Mouse (Mus musculus): ENCODE measurements around the gene Gm21988. TPM values are rescaled to one million over a fixed set of nuclear protein-coding genes. Genes with fewer than 3 reads are reported as not detected.

Gene Gm21988
- polyA plus RNA-seq, 1 experiment = 14.8 TPM

DNA sequence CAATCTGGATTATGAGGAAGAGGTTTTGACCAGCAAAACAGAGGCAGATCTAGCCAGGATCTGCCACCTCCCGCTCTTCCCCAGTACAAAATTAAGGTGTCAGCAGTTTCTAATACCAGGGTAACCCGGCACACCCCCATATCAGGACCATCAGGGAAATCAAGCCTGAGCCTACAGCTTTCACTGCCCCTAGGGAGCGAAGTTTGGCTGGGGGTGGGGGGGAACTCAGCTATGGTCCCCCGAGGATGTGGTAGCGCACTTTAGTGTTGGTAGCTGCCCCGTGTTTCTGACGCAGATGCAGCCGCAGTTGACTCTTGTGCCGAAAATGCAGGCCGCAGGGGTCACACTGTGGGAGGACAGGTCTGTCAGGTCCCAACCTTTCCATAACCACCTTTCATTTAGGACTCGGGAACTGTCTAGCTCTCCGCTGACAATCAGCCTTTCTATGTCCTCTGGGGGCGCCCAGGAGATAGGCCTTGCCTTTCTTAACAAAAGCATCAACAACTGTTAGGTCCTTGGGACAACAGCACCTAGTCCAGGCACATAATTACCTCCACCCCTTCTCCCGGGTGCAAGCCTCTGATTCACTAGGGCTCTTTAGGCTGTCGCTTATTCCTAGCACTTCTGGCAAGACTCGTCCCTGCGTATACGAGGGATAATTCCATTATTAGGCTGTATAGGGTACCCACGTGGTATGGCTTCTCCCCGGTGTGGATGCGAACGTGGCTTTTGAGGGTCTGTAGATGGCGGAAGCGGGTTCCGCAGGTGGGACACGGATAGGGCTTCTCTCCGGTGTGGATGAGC, 13.6 kb downstream of the Gm21988 start:
- no peak for DNase-seq (ENCODE audit: low read depth)
- TF ChIP-seq CTCF (IDR thresholded peaks at IDR 0.05; ENCODE audit: borderline replicate concordance, extremely low read depth, insufficient read depth, insufficient read length) = no peak
- TF ChIP-seq POLR2A (IDR thresholded peaks at IDR 0.05; ENCODE audit: borderline replicate concordance, extremely low read depth, insufficient read depth, insufficient read length, poor library complexity, severe bottlenecking) = no peak

DNA sequence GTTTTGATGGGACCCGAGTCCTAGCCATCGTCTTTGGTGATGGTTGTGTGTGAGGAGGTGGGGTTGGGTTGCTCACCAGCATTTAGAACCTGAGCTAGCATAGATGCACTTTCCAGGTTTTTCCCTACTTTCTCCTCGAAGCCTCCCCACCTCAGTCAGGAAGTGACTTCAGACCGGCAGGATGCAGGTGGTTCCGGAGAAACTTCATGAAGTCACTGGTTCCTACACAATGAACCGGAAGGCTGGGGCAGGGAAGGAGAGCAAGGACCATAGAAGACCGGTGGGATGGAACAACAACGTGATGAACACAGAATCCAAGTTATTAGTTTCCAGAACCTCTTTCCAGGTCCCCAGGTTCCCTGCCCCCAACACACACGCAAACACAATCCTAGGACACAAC, 15.9 kb downstream of the Gm21988 start:
- no peak for DNase-seq (ENCODE audit: low read depth)
- TF ChIP-seq POLR2A (IDR thresholded peaks at IDR 0.05; ENCODE audit: borderline replicate concordance, extremely low read depth, insufficient read depth, insufficient read length, poor library complexity, severe bottlenecking) (no peak), CTCF (IDR thresholded peaks at IDR 0.05; ENCODE audit: borderline replicate concordance, extremely low read depth, insufficient read depth, insufficient read length) (no peak)

DNA sequence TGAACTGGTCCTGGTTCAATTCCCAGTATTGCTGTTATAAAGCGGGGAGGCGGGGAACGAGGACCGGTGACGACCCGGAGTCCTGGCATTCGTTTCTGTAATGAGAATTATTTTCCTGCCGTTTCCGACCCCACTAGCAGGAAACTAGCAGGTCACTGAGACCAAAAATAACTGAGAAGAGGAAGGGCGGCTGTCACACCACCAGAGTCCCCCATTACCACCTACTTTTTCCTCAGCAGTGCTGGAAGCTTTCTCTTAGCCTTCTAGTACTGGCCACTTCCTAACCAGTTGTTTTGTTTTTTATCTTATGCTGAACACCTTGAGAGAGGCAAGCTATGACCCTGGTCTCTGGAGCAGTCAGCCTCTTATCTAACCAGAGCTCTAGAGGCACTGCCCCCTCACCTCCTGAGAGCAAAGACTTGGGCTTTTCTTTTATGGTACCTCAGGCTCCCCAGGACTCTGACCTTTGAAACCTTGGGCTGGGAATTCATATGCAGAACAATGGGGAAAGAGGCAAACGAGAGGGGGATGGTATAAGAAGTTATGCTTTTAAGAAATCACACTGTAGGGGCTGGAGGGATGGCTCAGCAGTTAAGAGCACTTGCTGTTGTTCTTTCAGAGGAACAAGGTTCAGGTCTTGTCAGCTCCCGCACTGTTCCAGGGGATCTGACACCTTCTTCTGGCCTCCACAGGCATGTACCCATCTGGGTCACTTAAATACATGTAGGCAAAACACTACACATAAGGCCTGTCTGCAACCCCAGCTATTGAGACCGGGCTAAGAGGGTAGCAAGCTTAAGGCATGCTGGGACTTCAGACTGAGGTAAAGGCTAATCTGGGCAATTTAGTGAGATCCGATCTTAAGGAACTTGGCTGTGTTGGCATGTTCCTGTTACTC, 17.8 kb downstream of the Gm21988 start:
- TF ChIP-seq CTCF (IDR thresholded peaks at IDR 0.05; ENCODE audit: borderline replicate concordance, extremely low read depth, insufficient read depth, insufficient read length) (no peak), POLR2A (IDR thresholded peaks at IDR 0.05; ENCODE audit: borderline replicate concordance, extremely low read depth, insufficient read depth, insufficient read length, poor library complexity, severe bottlenecking) (no peak)
- DNase-seq (ENCODE audit: low read depth) = no peak

DNA sequence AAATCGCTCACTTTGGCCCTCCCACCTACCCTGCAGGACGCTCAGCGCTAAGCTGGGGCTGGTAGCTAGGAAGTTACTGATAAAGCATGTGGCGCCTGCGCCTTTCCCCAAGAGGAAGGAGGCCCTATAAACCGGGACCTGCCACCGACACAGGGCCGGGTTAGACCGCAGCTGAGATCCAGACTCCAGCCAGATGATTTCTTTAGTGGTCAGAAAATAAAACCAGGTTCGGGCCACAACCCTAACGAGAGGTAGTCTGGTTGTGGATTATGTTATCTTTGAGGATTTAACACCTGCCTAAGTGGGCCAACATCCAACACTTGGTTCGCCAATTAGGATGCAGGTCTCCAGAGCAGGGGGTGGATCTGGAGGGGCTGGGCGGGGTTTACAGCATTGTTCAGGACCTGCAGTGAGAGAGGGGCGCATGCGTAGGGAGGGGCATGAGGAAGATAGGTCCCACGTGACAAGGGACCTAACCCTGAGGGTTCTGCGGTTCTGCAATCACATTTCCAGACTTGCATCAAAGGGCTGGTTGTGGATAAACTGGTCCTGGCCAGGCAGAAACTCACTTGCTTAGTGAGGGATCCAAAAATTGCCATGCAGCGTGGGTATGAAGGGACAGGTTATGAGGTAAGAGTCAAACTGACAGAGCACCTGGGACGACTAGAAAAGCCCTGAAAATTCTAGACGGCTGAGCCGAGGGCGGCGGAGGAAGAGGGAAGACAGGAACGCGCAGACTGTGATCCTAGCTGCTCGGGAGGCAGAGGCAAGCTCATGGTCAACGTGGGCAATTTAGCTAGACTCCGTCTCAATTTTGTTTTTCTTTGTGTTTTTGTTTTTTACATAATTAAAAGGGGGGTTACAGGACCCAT, 18.7 kb downstream of the Gm21988 start, which contains the start of gene Slc16a13:
Gene Slc16a13 (minus strand): TSS at position 334 of the 872 bp plus-strand sequence.
- peak; percentile 100 for DNase-seq (ENCODE audit: low read depth)
- TF ChIP-seq POLR2A (IDR thresholded peaks at IDR 0.05; ENCODE audit: borderline replicate concordance, extremely low read depth, insufficient read depth, insufficient read length, poor library complexity, severe bottlenecking) (peak; percentile 68; the same call in 1 of the 2 replicates), CTCF (IDR thresholded peaks at IDR 0.05; ENCODE audit: borderline replicate concordance, extremely low read depth, insufficient read depth, insufficient read length) (no peak)

DNA sequence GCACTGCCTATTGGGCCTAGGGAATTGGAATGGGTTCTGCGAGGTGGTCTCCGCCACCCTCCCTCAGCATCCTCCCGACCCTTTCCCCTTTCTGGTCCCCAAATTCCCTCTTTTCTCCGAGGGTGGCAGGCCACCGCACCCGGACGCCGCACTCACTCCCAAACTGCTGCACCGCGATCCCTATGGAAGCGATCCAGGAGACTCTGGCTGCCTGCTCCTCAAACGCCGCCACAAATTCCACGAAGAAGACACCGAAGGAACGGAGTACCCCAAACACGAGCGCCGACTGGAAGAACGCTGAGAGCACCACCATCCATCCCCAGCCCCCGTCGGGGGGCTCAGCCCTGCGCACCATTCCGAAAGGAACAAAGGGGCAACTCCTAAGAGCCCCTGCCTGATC, 19.3 kb downstream of the Gm21988 start:
- TF ChIP-seq CTCF (IDR thresholded peaks at IDR 0.05; ENCODE audit: borderline replicate concordance, extremely low read depth, insufficient read depth, insufficient read length) (no peak), POLR2A (IDR thresholded peaks at IDR 0.05; ENCODE audit: borderline replicate concordance, extremely low read depth, insufficient read depth, insufficient read length, poor library complexity, severe bottlenecking) (no peak)
- no peak for DNase-seq (ENCODE audit: low read depth)

DNA sequence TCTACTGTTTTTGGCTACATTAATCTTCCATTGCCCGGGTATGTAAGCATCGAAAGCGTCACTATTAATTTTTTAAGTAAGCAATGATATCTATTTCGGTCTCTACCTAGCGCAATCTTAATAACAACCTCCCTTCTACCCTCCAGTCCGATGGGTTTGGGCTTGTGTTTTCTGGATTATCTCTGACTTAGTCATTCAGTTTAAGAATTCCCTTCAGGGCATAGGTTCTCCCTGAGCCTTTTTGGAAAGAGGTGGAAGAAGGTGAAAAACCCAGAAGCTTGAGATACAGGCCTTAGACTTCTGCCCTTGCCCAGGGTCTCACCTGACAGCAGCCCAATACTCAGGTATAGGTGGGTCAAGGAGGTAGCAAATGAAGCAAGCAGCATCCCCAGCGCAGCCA, 19.8 kb downstream of the Gm21988 start:
- TF ChIP-seq POLR2A (IDR thresholded peaks at IDR 0.05; ENCODE audit: borderline replicate concordance, extremely low read depth, insufficient read depth, insufficient read length, poor library complexity, severe bottlenecking) (no peak), CTCF (IDR thresholded peaks at IDR 0.05; ENCODE audit: borderline replicate concordance, extremely low read depth, insufficient read depth, insufficient read length) (no peak)
- DNase-seq (ENCODE audit: low read depth) = no peak

DNA sequence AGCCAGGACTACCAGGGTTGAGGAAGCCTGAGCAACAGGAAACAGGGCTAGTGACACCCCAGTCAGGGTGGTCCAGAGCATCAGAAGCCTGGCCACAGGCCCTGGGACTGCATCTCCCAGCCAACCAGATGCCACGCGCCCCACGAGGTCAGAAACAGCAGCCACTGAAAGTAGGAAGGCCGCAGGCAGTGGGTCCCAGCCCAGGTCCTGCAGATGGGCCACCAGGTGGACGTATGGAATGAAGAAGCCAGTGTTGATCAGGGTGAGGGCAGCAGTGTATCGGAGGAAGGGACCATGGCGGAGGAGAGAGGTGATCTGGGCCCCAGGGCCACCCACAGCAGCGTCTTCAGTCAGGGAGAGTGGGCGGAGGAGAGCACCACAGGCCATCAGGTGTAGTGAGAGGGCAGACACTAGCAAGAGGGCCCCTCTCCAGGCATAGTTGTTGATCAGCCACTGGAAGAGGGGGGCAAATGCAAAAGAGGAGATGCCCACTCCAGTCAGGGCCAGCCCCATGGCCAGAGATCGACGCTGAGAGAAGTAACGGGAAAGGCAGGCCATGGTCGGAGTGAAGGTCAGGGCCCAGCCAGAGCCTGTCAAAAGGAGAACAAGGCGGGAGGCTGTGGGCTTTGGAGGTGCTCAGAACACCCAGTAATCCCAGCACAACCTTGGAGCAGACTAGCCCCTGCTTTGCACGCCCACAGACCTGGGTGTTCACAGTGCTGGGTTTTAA, 20.7 kb downstream of the Gm21988 start:
- no peak for DNase-seq (ENCODE audit: low read depth)
- TF ChIP-seq CTCF (IDR thresholded peaks at IDR 0.05; ENCODE audit: borderline replicate concordance, extremely low read depth, insufficient read depth, insufficient read length) = no peak
- no peak for TF ChIP-seq POLR2A (IDR thresholded peaks at IDR 0.05; ENCODE audit: borderline replicate concordance, extremely low read depth, insufficient read depth, insufficient read length, poor library complexity, severe bottlenecking)

DNA sequence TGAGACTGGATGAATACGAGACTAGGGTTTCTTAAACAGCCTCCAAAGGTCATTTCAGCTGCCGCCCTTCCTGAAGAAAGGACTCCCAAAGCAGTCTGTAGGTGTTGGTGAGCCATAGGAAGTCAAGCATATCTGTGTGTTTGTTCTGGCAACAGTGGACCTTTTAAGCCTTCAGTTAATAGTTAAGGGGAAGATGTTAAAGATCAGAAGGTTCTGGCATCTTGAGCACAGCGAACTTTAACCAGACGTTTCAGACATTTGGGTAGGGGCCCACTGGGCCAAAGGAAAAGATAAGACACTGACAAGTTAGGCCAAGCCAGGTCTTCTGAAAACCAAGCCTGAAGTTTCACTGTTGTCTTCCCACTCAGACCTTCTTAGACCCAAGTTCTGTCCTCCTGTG, 21.6 kb downstream of the Gm21988 start:
- no peak for TF ChIP-seq POLR2A (IDR thresholded peaks at IDR 0.05; ENCODE audit: borderline replicate concordance, extremely low read depth, insufficient read depth, insufficient read length, poor library complexity, severe bottlenecking)
- TF ChIP-seq CTCF (IDR thresholded peaks at IDR 0.05; ENCODE audit: borderline replicate concordance, extremely low read depth, insufficient read depth, insufficient read length) = no peak
- no peak for DNase-seq (ENCODE audit: low read depth)

DNA sequence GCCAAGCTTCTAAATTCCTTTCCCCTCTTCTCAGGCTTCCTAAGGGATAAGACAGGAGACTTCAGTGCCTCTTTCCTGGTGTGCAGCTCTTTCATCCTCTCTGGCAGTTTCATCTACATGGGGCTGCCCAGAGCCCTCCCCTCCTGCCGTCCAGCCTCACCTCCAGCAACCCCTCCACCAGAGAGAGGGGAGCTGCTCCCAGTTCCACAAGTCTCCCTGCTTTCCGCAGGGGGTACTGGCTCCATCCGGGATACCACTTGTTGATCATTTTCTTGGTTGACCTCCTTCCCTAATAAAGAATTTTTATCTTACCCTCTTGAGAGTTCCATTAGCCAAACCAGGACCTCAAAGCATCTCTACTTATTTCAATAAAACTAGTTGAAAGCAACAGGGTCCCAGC, 23.5 kb downstream of the Gm21988 start:
- TF ChIP-seq POLR2A (IDR thresholded peaks at IDR 0.05; ENCODE audit: borderline replicate concordance, extremely low read depth, insufficient read depth, insufficient read length, poor library complexity, severe bottlenecking) (no peak), CTCF (IDR thresholded peaks at IDR 0.05; ENCODE audit: borderline replicate concordance, extremely low read depth, insufficient read depth, insufficient read length) (no peak)
- DNase-seq (ENCODE audit: low read depth) = no peak

DNA sequence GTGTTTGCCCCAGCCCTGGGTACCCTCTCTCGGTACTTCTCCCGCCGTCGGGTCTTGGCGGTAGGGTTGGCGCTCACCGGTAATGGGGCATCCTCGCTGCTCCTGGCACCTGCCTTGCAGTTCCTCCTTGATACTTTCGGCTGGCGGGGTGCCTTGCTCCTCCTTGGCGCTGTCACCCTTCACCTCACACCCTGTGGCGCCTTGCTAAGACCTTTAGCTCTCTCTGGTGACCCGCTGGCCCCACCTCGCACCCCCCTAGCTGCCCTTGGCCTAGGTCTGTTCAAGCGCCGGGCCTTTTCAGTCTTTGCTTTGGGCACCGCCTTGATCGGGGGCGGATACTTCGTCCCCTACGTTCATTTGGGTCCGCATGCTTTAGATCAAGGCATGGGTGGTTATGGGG, 24.3 kb downstream of the Gm21988 start:
- TF ChIP-seq POLR2A (IDR thresholded peaks at IDR 0.05; ENCODE audit: borderline replicate concordance, extremely low read depth, insufficient read depth, insufficient read length, poor library complexity, severe bottlenecking) (no peak), CTCF (IDR thresholded peaks at IDR 0.05; ENCODE audit: borderline replicate concordance, extremely low read depth, insufficient read depth, insufficient read length) (no peak)

More for the DNA sequence above, 24.3 kb downstream of the Gm21988 start:
- DNase-seq (ENCODE audit: low read depth) = no peak
